Mouse (Mus musculus) stomach, embryonic 14.5 days (tissue): Measurements from ENCODE around the gene Kif13a. TPM values are rescaled to one million over a fixed set of nuclear protein-coding genes. Genes with fewer than 3 reads are reported as not detected.
A peak's percentile ranks its signal among the peaks of the same experiment; 100 is the strongest.

Experiments used
- ATAC-seq: fragments of 200-750 bp; cut with Nextera tagmentation; 2 replicates; pipeline ENCODE4 v1.8.0; 2017; ENCODE audit warnings: low read depth, moderate TSS enrichment; ENCODE audit not compliant: insufficient number of reproducible peaks, insufficient read depth, low FRiP score
- H3K27ac ChIP-seq: fragments of 300-500 bp; sonication (generic); 2 replicates; pipeline ENCODE4 v1.5.1; 2014; ENCODE audit warnings: mild to moderate bottlenecking, low read length, moderate library complexity, mixed read lengths
- H3K27me3 ChIP-seq: fragments of 300-500 bp; sonication (generic); 2 replicates; pipeline ENCODE4 v1.6.1; 2014; ENCODE audit warnings: low read length, control low read depth, mixed read lengths; ENCODE audit not compliant: control insufficient read depth, insufficient read depth
- H3K36me3 ChIP-seq: fragments of 300-500 bp; sonication (generic); 2 replicates; pipeline ENCODE4 v1.6.1; 2014; ENCODE audit warnings: mild to moderate bottlenecking, control low read depth, low read length, moderate library complexity, mixed read lengths; ENCODE audit not compliant: control insufficient read depth, insufficient read depth
- H3K4me1 ChIP-seq: fragments of 300-500 bp; sonication (generic); 2 replicates; pipeline ENCODE4 v1.6.1; 2014; ENCODE audit warnings: low read length, control low read depth, mixed read lengths; ENCODE audit not compliant: control insufficient read depth, insufficient read depth
- H3K4me2 ChIP-seq: fragments of 300-500 bp; sonication (generic); replicated peaks from 2 replicates; pipeline ENCODE4 v1.6.1; 2014; ENCODE audit warnings: low read depth, low read length, control low read depth
- H3K4me3 ChIP-seq: fragments of 300-500 bp; sonication (generic); 2 replicates; pipeline ENCODE4 v1.5.1; 2014; ENCODE audit warnings: low read depth, low read length, control low read depth
- H3K9ac ChIP-seq: fragments of 300-500 bp; sonication (generic); replicated peaks from 2 replicates; pipeline ENCODE4 v1.6.1; 2014; ENCODE audit warnings: low read depth, mild to moderate bottlenecking, control low read depth, low read length, moderate library complexity, mixed read lengths
- H3K9me3 ChIP-seq: fragments of 300-500 bp; sonication (generic); 2 replicates; pipeline ENCODE4 v1.6.1; 2016; ENCODE audit warnings: low read depth, low read length, control low read depth; ENCODE audit not compliant: control insufficient read depth
- WGBS: fragments of 180-500 bp; shearing (Covaris S2); extraction: QIAGEN DNeasy Blood & Tissue Kit; methylation state at CpG from one replicate; pipeline ENCODE4 v1.1.7; 2014; 5-methylcytosine and 5-hydroxymethylcytosine counted together
- polyA plus RNA-seq: library from polyadenylated mRNA; unstranded; fragments of >200 nt; fragmentation: Nextera tagmentation; extraction: Ambion mirVana; gene quantifications from 2 replicates; pipeline ENCODE4 v1.2.1, GENCODE M21; 2014

Gene Kif13a
- polyA plus RNA-seq, 1 experiment from 2014 or later = 14.8 TPM

DNA sequence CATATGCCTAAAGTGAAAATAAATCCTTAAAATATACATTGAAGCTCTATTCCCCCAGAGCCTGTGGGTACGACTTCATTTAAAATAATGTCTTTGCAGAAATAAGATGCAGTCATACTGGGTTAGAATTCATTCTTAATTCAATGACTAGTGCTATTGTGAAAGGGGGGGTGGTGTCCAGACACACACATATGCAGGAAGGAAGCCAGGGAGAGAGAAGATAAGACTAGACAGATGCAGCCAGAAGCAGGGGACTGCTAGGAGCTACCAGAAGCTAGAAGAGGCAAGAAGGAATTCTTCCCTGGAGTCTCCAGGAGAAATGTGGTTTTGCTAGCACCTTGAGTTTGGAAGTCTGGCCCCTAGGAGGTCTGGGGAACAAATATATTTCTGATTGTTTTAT lies 2.4 kb upstream of the Kif13a start:
- no peak overlapping the region for H3K9ac ChIP-seq
- no peak overlapping the region for H3K4me2 ChIP-seq
- H3K36me3 ChIP-seq = no peaks in the 10 kb centered on the region
- no peak overlapping the region for H3K27ac ChIP-seq
- 72% methylated on average over 1 of the region's 1 CpGs for WGBS
- H3K9me3 ChIP-seq = no peaks in the 10 kb centered on the region
- peaks cover 7% of the 10 kb centered on the region; the same call in 1 of the 2 replicates for H3K4me1 ChIP-seq
- no peaks in the 10 kb centered on the region for H3K27me3 ChIP-seq
- ATAC-seq = no peak
- no peak overlapping the region for H3K4me3 ChIP-seq

DNA sequence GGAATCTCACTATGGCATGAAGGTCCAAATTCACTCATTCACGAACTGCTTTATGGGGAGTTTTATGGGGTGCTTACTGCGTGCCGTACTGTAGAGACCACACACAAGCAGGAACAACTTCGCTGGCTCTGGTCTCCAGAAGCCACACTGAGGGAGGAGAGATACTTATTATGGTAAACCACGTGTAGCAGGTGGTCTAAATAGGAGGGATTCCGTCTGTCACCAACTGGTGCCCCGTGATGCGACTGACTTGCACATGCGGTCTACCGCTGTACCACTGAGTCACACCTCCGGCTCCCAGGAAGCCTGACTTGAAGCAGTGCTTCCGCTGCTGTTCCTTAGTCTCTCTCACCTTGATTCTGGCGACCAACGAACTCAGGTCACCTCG lies 986 bp upstream of the Kif13a start:
- H3K36me3 ChIP-seq = 0 out of 2 replicates have a peak, but pooled peaks cover 2% of the 10 kb centered on the region
- H3K27me3 ChIP-seq = no peaks in the 10 kb centered on the region
- peak; percentile 10; the same call in 1 of the 2 replicates for ATAC-seq
- H3K9ac ChIP-seq = peak overlapping the region; percentile 88; the same call in 1 of the 2 replicates
- WGBS = under 1% methylated on average over 15 of the region's 15 CpGs
- H3K4me3 ChIP-seq = peak overlapping the region; percentile 69
- no peaks in the 10 kb centered on the region for H3K9me3 ChIP-seq
- H3K27ac ChIP-seq = peak overlapping the region; percentile 99; the same call in 1 of the 2 replicates
- peak overlapping the region; percentile 84 for H3K4me2 ChIP-seq
- H3K4me1 ChIP-seq = peaks cover 7% of the 10 kb centered on the region; the same call in 1 of the 2 replicates

GRCm38 (mm10) chr13:46928961-46929691 lies 541 bp downstream of the Kif13a start:
- no peaks in the 10 kb centered on the region for H3K9me3 ChIP-seq
- WGBS = under 1% methylated on average over 60 of the region's 60 CpGs
- peaks cover 5% of the 10 kb centered on the region; the same call in 1 of the 2 replicates for H3K36me3 ChIP-seq
- H3K9ac ChIP-seq = peak overlapping the region; percentile 88
- H3K4me3 ChIP-seq = peak overlapping the region; percentile 69
- ATAC-seq = peak; percentile 34; the same call in 1 of the 2 replicates
- H3K4me1 ChIP-seq = peaks cover 7% of the 10 kb centered on the region; the same call in 1 of the 2 replicates
- H3K27ac ChIP-seq = peak overlapping the region; percentile 86
- peak overlapping the region; percentile 84 for H3K4me2 ChIP-seq
- no peaks in the 10 kb centered on the region for H3K27me3 ChIP-seq

- Histone ChIP-seq H3K4me3 (peak overlapping the region; percentile 69), H3K4me2 (peak overlapping the region; percentile 84), H3K9me3 (no peaks in the 10 kb centered on the region), H3K36me3 (peaks cover 5% of the 10 kb centered on the region; the same call in 1 of the 2 replicates), H3K27me3 (no peaks in the 10 kb centered on the region), H3K4me1 (peaks cover 7% of the 10 kb centered on the region; the same call in 1 of the 2 replicates), H3K9ac (peak overlapping the region; percentile 88; the same call in 1 of the 2 replicates), H3K27ac (no peak overlapping the region)
- 43% methylated on average over 5 of the region's 5 CpGs for WGBS
- ATAC-seq = no peak
These were observed 1.3 kb downstream of the Kif13a start for GRCm38 (mm10) chr13:46928404-46928803.

DNA sequence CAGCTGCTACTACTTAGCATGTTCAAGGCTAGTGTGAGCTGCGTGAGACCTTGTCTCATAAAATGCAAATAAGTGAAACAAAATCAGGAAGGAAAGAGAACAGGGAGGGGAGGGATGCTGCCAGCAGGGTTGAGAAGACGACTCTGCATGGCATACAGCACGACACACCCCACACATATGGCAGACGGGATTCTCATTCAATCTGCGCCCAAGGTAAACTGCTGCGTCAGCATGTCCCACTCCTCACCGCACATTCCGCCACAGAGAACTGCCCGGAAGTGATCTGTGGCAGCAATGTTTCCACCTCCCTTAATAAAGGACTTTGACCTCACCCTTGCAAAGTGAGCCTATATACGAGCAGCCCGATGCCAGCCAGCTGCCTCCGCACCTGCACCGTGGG lies 4.0 kb downstream of the Kif13a start:
- no peak overlapping the region for H3K9ac ChIP-seq
- peaks cover 10% of the 10 kb centered on the region; the same call in 1 of the 2 replicates for H3K4me1 ChIP-seq
- H3K4me2 ChIP-seq = no peak overlapping the region
- no peaks in the 10 kb centered on the region for H3K9me3 ChIP-seq
- peaks cover 5% of the 10 kb centered on the region; the same call in 1 of the 2 replicates for H3K36me3 ChIP-seq
- no peaks in the 10 kb centered on the region for H3K27me3 ChIP-seq
- ATAC-seq = no peak
- H3K4me3 ChIP-seq = no peak overlapping the region
- WGBS = 92% methylated on average over 13 of the region's 13 CpGs
- H3K27ac ChIP-seq = no peak overlapping the region

DNA sequence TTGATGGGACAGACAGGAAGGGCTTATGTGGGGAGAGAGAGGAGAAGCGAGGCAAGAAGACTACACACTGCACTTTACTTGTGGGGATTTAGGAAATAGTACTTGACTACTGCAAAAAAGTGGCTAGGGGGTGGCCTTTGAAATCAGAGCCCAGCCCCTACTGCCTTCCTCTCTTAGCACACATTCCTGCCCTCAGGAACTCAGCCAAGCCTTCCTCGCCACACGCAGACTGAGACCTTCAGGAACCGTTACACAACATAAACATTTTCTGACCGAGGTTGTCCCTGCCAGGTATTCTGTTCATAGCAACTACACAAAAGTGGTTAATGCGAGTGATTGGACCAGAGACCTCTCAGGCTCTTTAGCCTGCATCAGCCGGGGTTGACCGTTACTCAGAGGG lies 8.1 kb downstream of the Kif13a start:
- Histone ChIP-seq H3K27ac (no peak overlapping the region), H3K4me1 (0 out of 2 replicates have a peak, but pooled peaks cover 2% of the 10 kb centered on the region), H3K9ac (no peak overlapping the region), H3K27me3 (no peaks in the 10 kb centered on the region), H3K4me3 (no peak overlapping the region), H3K9me3 (no peaks in the 10 kb centered on the region), H3K4me2 (no peak overlapping the region), H3K36me3 (peaks cover 5% of the 10 kb centered on the region; the same call in 1 of the 2 replicates)
- 58% methylated on average over 8 of the region's 8 CpGs for WGBS
- no peak for ATAC-seq

- Histone ChIP-seq H3K27ac (no peak overlapping the region), H3K4me2 (no peak overlapping the region), H3K9me3 (no peaks in the 10 kb centered on the region), H3K4me1 (0 out of 2 replicates have a peak, but pooled peaks cover 2% of the 10 kb centered on the region), H3K27me3 (no peaks in the 10 kb centered on the region), H3K9ac (no peak overlapping the region), H3K36me3 (no peaks in the 10 kb centered on the region), H3K4me3 (no peak overlapping the region)
- WGBS = 71% methylated on average over 2 of the region's 2 CpGs
- no peak for ATAC-seq
These were observed 9.9 kb downstream of the Kif13a start for GRCm38 (mm10) chr13:46919797-46920196.

DNA sequence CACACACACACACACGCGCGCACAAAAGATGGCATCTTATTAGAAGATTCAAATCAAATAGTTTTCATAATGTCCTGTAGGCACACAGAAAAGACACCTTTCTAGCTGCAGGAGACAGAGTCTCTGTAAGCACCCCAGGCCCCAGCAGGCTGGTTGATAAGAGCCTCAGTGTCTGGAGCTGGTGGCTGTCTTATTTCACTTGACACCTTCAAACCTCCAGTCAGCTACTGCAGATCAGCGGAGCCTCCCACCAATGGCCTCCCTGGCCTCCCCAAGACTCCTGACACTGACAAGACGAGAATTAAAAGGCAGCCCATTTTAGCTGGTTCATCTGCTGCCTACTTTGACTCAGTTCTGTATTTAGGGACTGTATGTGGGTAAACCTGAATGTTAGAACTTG lies 11.2 kb downstream of the Kif13a start:
- no peak overlapping the region for H3K9ac ChIP-seq
- WGBS = 80% methylated on average over 5 of the region's 5 CpGs
- no peaks in the 10 kb centered on the region for H3K9me3 ChIP-seq
- no peak for ATAC-seq
- 0 out of 2 replicates have a peak, but pooled peaks cover 2% of the 10 kb centered on the region for H3K4me1 ChIP-seq
- no peaks in the 10 kb centered on the region for H3K27me3 ChIP-seq
- no peak overlapping the region for H3K27ac ChIP-seq
- no peak overlapping the region for H3K4me2 ChIP-seq
- H3K4me3 ChIP-seq = no peak overlapping the region
- no peaks in the 10 kb centered on the region for H3K36me3 ChIP-seq
